Mouse (Mus musculus): ENCODE results near the gene Dlx5. TPM values are rescaled to one million over a fixed set of nuclear protein-coding genes. Genes with fewer than 3 reads are reported as not detected.

Dlx5 gene
- total and polyA plus RNA-seq, 2 experiments from 2014 or later = 0.49 to 6.7 TPM

DNA sequence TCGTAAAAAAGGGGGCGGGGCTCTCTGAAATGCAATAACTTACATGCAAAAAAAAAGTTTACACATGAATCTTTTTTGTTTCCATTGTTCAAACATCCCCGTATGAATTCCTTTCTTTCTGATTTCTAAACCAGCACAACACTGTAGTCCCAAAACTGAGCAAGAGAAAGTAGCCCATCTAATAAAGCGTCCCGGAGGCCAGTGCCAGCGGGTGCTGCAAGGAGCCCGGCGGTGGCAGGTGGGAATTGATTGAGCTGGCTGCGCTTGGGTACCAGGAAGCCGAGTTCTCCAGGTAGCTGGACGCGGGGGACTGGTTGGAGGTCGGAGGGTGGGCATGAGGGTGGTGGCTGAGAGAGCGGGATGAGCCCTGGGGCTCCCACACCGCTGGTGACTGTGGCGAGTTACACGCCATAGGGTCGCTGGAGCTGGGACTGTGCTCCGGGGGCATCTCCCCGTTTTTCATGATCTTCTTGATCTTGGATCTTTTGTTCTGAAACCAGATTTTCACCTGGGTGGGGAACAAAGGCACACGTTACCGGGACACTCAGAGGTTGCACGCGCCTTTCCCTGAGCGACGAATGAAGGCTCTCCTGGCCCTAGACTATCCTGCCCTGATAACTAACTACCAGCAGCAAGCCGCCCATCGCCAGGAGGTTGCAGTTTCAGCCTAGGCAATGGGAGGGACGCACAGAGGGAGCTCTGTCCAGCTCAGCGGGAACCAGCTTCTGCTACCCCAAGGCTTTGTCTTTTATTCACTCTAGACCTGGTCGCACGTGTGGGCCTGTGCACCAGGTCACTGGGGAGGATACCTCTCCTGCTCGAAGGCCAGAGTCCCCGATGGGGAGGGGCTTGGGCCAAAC lies 3.7 kb downstream of the Dlx5 start:
- Histone ChIP-seq H3K27me3 (ENCODE audit: insufficient read depth, low read length) (peaks cover 80% of the 10 kb centered on the region), H3K36me3 (ENCODE audit: insufficient read depth, low read length) (no peaks in the 10 kb centered on the region), H3K4me3 (ENCODE audit: low read depth, low read length) (no peak overlapping the region), H3K9me3 (ENCODE audit: low read length) (no peaks in the 10 kb centered on the region), H3K4me1 (ENCODE audit: insufficient read depth, low read length) (0 out of 2 replicates have a peak, but pooled peaks cover 6% of the 10 kb centered on the region), H3K9ac (replicated peaks; ENCODE audit: low read length, poor library complexity, severe bottlenecking) (no peak overlapping the region), H3K4me2 (ENCODE audit: low read depth, low read length, poor library complexity, severe bottlenecking) (no peak overlapping the region), H3K27ac (ENCODE audit: low read depth, low read length) (no peak overlapping the region)
- WGBS = 2% methylated on average over 34 of the region's 34 CpGs
- DNase-seq (ENCODE audit: low spot score) (no peak), ATAC-seq (ENCODE audit: low FRiP score) (no peak)
- TF ChIP-seq CTCF (IDR thresholded peaks at IDR 0.05) = no peak

DNA sequence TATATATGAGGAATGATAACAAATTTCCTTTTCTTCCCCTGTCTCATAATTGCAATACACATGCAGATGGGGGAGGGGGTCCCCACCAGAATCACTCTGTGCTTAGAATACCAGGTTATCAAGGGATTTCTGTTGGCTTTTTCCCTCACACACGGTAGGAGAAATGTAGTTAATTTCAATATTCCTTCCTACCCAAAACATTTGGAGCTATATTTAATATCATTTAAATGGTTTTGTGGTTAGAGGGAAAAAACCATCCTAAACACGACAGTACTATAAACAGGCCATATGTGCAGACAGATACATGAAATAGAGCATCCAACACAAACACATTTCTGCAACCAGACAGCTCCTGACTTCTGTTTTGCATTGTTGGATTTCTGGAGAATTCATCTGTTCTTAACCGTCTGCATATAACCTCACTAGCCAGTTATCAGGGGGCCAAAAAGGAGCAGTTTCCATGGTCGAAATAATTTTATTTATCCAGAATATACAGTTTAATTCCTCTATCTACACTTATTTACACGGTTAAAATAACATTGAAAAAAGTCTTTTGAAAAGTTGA lies 4.5 kb downstream of the Dlx5 start:
- WGBS = 6% methylated on average over 5 of the region's 5 CpGs
- H3K9ac ChIP-seq (replicated peaks; ENCODE audit: low read length, poor library complexity, severe bottlenecking) = no peak overlapping the region
- no peak for TF ChIP-seq CTCF (IDR thresholded peaks at IDR 0.05)
- ATAC-seq (ENCODE audit: low FRiP score) (no peak), DNase-seq (ENCODE audit: low spot score) (no peak)
- no peaks in the 10 kb centered on the region for H3K36me3 ChIP-seq (ENCODE audit: insufficient read depth, low read length)
- peaks cover 80% of the 10 kb centered on the region for H3K27me3 ChIP-seq (ENCODE audit: insufficient read depth, low read length)
- H3K27ac ChIP-seq (ENCODE audit: low read depth, low read length) = no peak overlapping the region
- H3K9me3 ChIP-seq (ENCODE audit: low read length) = no peaks in the 10 kb centered on the region
- H3K4me1 ChIP-seq (ENCODE audit: insufficient read depth, low read length) = 0 out of 2 replicates have a peak, but pooled peaks cover 6% of the 10 kb centered on the region
- H3K4me2 ChIP-seq (ENCODE audit: low read depth, low read length, poor library complexity, severe bottlenecking) = no peak overlapping the region
- H3K4me3 ChIP-seq (ENCODE audit: low read depth, low read length) = no peak overlapping the region

DNA sequence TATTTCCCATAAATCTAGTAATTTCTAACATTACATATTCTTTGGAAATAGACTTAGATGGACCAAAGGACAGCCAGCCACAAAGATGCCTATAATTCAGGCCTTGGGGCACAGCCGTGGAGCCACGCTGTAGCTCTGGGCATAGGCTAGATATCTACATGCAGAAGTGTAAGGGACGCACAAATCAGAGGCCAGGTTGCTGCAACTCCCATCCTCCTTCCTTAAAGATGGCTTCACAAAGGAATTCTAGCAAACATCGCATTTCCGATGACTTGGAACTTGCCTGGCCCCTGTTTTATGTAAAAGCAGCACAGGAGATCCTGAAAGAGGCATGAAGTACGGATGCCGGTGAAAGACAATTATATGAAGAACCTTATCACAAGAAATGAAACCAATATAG lies 5.2 kb downstream of the Dlx5 start:
- 6% methylated on average over 7 of the region's 7 CpGs for WGBS
- Histone ChIP-seq H3K27ac (ENCODE audit: low read depth, low read length) (no peak overlapping the region), H3K4me3 (ENCODE audit: low read depth, low read length) (no peak overlapping the region), H3K9ac (replicated peaks; ENCODE audit: low read length, poor library complexity, severe bottlenecking) (no peak overlapping the region), H3K9me3 (ENCODE audit: low read length) (no peaks in the 10 kb centered on the region), H3K4me1 (ENCODE audit: insufficient read depth, low read length) (0 out of 2 replicates have a peak, but pooled peaks cover 5% of the 10 kb centered on the region), H3K27me3 (ENCODE audit: insufficient read depth, low read length) (peaks cover 84% of the 10 kb centered on the region), H3K36me3 (ENCODE audit: insufficient read depth, low read length) (no peaks in the 10 kb centered on the region), H3K4me2 (ENCODE audit: low read depth, low read length, poor library complexity, severe bottlenecking) (no peak overlapping the region)
- no peak for TF ChIP-seq CTCF (IDR thresholded peaks at IDR 0.05)
- DNase-seq (ENCODE audit: low spot score) (no peak), ATAC-seq (ENCODE audit: low FRiP score) (no peak)

DNA sequence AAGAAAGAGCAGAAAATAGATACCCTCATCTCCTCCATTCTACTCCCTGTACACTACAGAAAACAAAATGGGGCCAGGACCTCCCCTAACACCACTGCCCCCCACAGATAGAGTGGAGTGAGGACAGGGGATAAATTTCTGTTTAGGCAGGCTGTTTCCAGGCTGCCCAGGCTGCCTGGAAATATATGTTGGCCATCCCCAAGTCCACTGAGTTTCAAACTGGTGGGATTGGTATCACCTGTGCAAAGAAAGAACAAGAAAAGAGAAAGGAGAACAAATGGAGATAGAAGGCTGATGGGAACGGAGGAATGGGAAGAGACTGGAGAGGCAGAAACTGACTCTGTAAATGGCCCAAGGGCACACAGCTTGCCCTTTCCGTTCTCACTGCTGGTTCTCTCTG lies 5.7 kb downstream of the Dlx5 start:
- H3K27ac ChIP-seq (ENCODE audit: low read depth, low read length) = no peak overlapping the region

DNA sequence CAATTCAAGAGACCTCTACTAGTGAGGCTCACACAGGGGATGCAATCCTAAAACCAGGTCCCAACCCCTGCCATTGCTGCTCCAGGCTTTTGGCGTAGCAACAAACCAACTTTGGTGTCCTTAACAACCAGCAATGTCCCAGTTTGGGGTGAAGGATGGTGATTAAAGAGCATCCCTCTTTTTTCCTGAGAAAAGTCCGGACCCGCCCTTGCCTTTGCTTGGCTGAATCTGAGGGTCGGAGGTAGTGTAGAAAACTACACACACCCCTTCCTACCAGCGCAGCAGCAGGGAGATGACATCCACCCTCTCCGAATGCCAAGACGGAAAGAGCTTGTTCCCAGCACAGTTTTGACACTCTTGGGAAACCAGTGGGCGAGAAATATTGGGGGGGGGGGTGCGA lies 6.2 kb downstream of the Dlx5 start:
- Histone ChIP-seq H3K36me3 (ENCODE audit: insufficient read depth, low read length) (no peaks in the 10 kb centered on the region), H3K4me2 (ENCODE audit: low read depth, low read length, poor library complexity, severe bottlenecking) (no peak overlapping the region), H3K9ac (replicated peaks; ENCODE audit: low read length, poor library complexity, severe bottlenecking) (no peak overlapping the region), H3K4me3 (ENCODE audit: low read depth, low read length) (no peak overlapping the region), H3K27ac (ENCODE audit: low read depth, low read length) (no peak overlapping the region), H3K4me1 (ENCODE audit: insufficient read depth, low read length) (no peaks in the 10 kb centered on the region), H3K9me3 (ENCODE audit: low read length) (no peaks in the 10 kb centered on the region), H3K27me3 (ENCODE audit: insufficient read depth, low read length) (peaks cover 84% of the 10 kb centered on the region)
- WGBS = 1% methylated on average over 8 of the region's 9 CpGs
- no peak for DNase-seq (ENCODE audit: low spot score)
- no peak for ATAC-seq (ENCODE audit: low FRiP score)
- no peak for TF ChIP-seq CTCF (IDR thresholded peaks at IDR 0.05)

More for the DNA sequence above, 5.7 kb downstream of the Dlx5 start:
- H3K4me2 ChIP-seq (ENCODE audit: low read depth, low read length, poor library complexity, severe bottlenecking) = no peak overlapping the region
- H3K27me3 ChIP-seq (ENCODE audit: insufficient read depth, low read length) = peaks cover 84% of the 10 kb centered on the region
- 0% methylated on average over 2 of the region's 2 CpGs for WGBS
- H3K9me3 ChIP-seq (ENCODE audit: low read length) = no peaks in the 10 kb centered on the region
- H3K4me3 ChIP-seq (ENCODE audit: low read depth, low read length) = no peak overlapping the region
- no peak overlapping the region for H3K9ac ChIP-seq (replicated peaks; ENCODE audit: low read length, poor library complexity, severe bottlenecking)
- ATAC-seq (ENCODE audit: low FRiP score) (no peak), DNase-seq (ENCODE audit: low spot score) (no peak)
- H3K4me1 ChIP-seq (ENCODE audit: insufficient read depth, low read length) = no peaks in the 10 kb centered on the region
- TF ChIP-seq CTCF (IDR thresholded peaks at IDR 0.05) = no peak
- no peaks in the 10 kb centered on the region for H3K36me3 ChIP-seq (ENCODE audit: insufficient read depth, low read length)

- ATAC-seq (ENCODE audit: low FRiP score) (no peak), DNase-seq (ENCODE audit: low spot score) (no peak)
- Histone ChIP-seq H3K27ac (ENCODE audit: low read depth, low read length) (no peak overlapping the region), H3K27me3 (ENCODE audit: insufficient read depth, low read length) (peaks cover 87% of the 10 kb centered on the region), H3K4me2 (ENCODE audit: low read depth, low read length, poor library complexity, severe bottlenecking) (no peak overlapping the region), H3K4me1 (ENCODE audit: insufficient read depth, low read length) (no peaks in the 10 kb centered on the region), H3K4me3 (ENCODE audit: low read depth, low read length) (no peak overlapping the region), H3K36me3 (ENCODE audit: insufficient read depth, low read length) (no peaks in the 10 kb centered on the region), H3K9ac (replicated peaks; ENCODE audit: low read length, poor library complexity, severe bottlenecking) (no peak overlapping the region), H3K9me3 (ENCODE audit: low read length) (no peaks in the 10 kb centered on the region)
- WGBS = 2% methylated on average over 11 of the region's 11 CpGs
- TF ChIP-seq CTCF (IDR thresholded peaks at IDR 0.05) = no peak
Measured at GRCm38 (mm10) chr6:6875136-6875535, 6.7 kb downstream of the Dlx5 start.

Data from midbrain, postnatal 0 days (tissue).